Mouse (Mus musculus) limb, embryonic 14.5 days (tissue): ENCODE results near the gene Ttn. TPM values are rescaled to one million over a fixed set of nuclear protein-coding genes. Genes with fewer than 3 reads are reported as not detected.

Experiments
- ATAC-seq: fragments of 200-750 bp; cut with Nextera tagmentation; 2 replicates; pipeline ENCODE4 v1.8.0; 2017; ENCODE audit warnings: low read depth, moderate number of reproducible peaks, moderate TSS enrichment; ENCODE audit not compliant: low FRiP score
- DNase-seq: peaks from one replicate; pipeline ENCODE4 v3.0.0-alpha.2; 2015; ENCODE audit warnings: low spot score
- H3K27ac ChIP-seq: fragments of 300-500 bp; sonication (generic); replicated peaks from 2 replicates; pipeline ENCODE4 v1.5.1; 2014; ENCODE audit warnings: low read depth, mild to moderate bottlenecking, low read length, moderate library complexity, mixed read lengths
- H3K27me3 ChIP-seq: fragments of 300-500 bp; sonication (generic); 2 replicates; pipeline ENCODE4 v1.6.1; 2014; ENCODE audit warnings: low read length, mixed read lengths; ENCODE audit not compliant: control insufficient read depth, insufficient read depth
- H3K36me3 ChIP-seq: fragments of 300-500 bp; sonication (generic); 2 replicates; pipeline ENCODE4 v1.6.1; 2014; ENCODE audit warnings: mild to moderate bottlenecking, low read length, moderate library complexity, mixed read lengths; ENCODE audit not compliant: control insufficient read depth, insufficient read depth
- H3K4me1 ChIP-seq: fragments of 300-500 bp; sonication (generic); 2 replicates; pipeline ENCODE4 v1.6.1; 2014; ENCODE audit warnings: antibody characterized with exemption, low read length, mixed read lengths; ENCODE audit not compliant: control insufficient read depth, insufficient read depth
- H3K4me2 ChIP-seq: fragments of 300-500 bp; sonication (generic); replicated peaks from 2 replicates; pipeline ENCODE4 v1.6.1; 2014; ENCODE audit warnings: low read depth, mild to moderate bottlenecking, low read length, moderate library complexity; ENCODE audit not compliant: severe bottlenecking
- H3K4me3 ChIP-seq: fragments of 300-500 bp; sonication (generic); replicated peaks from 2 replicates; pipeline ENCODE4 v1.5.1; 2014; ENCODE audit warnings: low read length
- H3K9ac ChIP-seq: fragments of 300-500 bp; sonication (generic); 2 replicates; pipeline ENCODE4 v1.6.1; 2014; ENCODE audit warnings: mild to moderate bottlenecking, low read depth, low read length, moderate library complexity; ENCODE audit not compliant: severe bottlenecking
- H3K9me3 ChIP-seq: fragments of 300-500 bp; sonication (generic); 2 replicates; pipeline ENCODE4 v1.6.1; 2016; ENCODE audit warnings: low read length; ENCODE audit not compliant: control insufficient read depth
- POLR2A ChIP-seq: fragments of 200-500 bp; IDR thresholded peaks from 2 replicates; pipeline ENCODE4 v1.8.0; 2012; ENCODE audit warnings: inconsistent platforms, mild to moderate bottlenecking, moderate library complexity, borderline replicate concordance; ENCODE audit not compliant: insufficient read depth, insufficient read length; ENCODE audit errors: extremely low read depth
- WGBS: fragments of 180-500 bp; shearing (Covaris S2); extraction: QIAGEN DNeasy Blood & Tissue Kit; methylation state at CpG from one replicate; pipeline ENCODE4 v1.1.7; 2014; 5-methylcytosine and 5-hydroxymethylcytosine counted together
- polyA plus RNA-seq, 2 experiments: library from polyadenylated mRNA; depleted of rRNA in 1 of 2; stranded (reverse) in 1 of 2; unstranded in 1 of 2; fragments of >200 nt; fragmentation: Nextera tagmentation in 1 of 2; extraction: Ambion mirVana in 1 of 2; gene quantifications; 2 replicates each; pipeline versions ENCODE4 v1.2.1 to v1.2.3; 2012 to 2014

The Ttn gene
- polyA plus RNA-seq, 2 experiments = 15.8 to 99.0 TPM

- H3K36me3 ChIP-seq = no peaks in the 10 kb centered on the region
- H3K4me3 ChIP-seq = no peak overlapping the region
- no peak overlapping the region for H3K9ac ChIP-seq
- no peaks in the 10 kb centered on the region for H3K9me3 ChIP-seq
- WGBS = 70% methylated on average over 5 of the region's 5 CpGs
- no peak overlapping the region for H3K27ac ChIP-seq
- no peak for TF ChIP-seq POLR2A
- no peak overlapping the region for H3K4me2 ChIP-seq
- ATAC-seq (no peak), DNase-seq (no peak)
- H3K27me3 ChIP-seq = no peaks in the 10 kb centered on the region
- H3K4me1 ChIP-seq = no peaks in the 10 kb centered on the region
Measured at GRCm38 (mm10) chr2:76805191-76805892, 177.0 kb downstream of the Ttn start.

- Histone ChIP-seq H3K27ac (no peak overlapping the region), H3K9ac (no peak overlapping the region), H3K36me3 (no peaks in the 10 kb centered on the region), H3K9me3 (no peaks in the 10 kb centered on the region), H3K4me3 (no peak overlapping the region), H3K27me3 (no peaks in the 10 kb centered on the region), H3K4me1 (no peaks in the 10 kb centered on the region), H3K4me2 (no peak overlapping the region)
- WGBS = 94% methylated on average over 12 of the region's 12 CpGs
- no peak for DNase-seq
- no peak for ATAC-seq
- TF ChIP-seq POLR2A = no peak
Measured at GRCm38 (mm10) chr2:76784171-76784570, 198.2 kb downstream of the Ttn start.

- TF ChIP-seq POLR2A = no peak
- no peaks in the 10 kb centered on the region for H3K27me3 ChIP-seq
- no peaks in the 10 kb centered on the region for H3K9me3 ChIP-seq
- no peak overlapping the region for H3K4me2 ChIP-seq
- no peak overlapping the region for H3K4me3 ChIP-seq
- no peaks in the 10 kb centered on the region for H3K36me3 ChIP-seq
- peak; percentile 73 for ATAC-seq
- no peak for DNase-seq
- H3K27ac ChIP-seq = no peak overlapping the region
- no peak overlapping the region for H3K9ac ChIP-seq
- H3K4me1 ChIP-seq = no peaks in the 10 kb centered on the region
- 88% methylated on average over 13 of the region's 13 CpGs for WGBS
Measured at GRCm38 (mm10) chr2:76780792-76781191, 201.6 kb downstream of the Ttn start.

GRCm38 (mm10) chr2:76769831-76770230, 212.5 kb downstream of the Ttn start:
- Histone ChIP-seq H3K4me1 (no peaks in the 10 kb centered on the region), H3K36me3 (no peaks in the 10 kb centered on the region), H3K4me3 (no peak overlapping the region), H3K9me3 (no peaks in the 10 kb centered on the region), H3K27ac (no peak overlapping the region), H3K9ac (no peak overlapping the region), H3K4me2 (no peak overlapping the region), H3K27me3 (no peaks in the 10 kb centered on the region)
- no peak for ATAC-seq
- TF ChIP-seq POLR2A = no peak
- 91% methylated on average over 10 of the region's 10 CpGs for WGBS
- DNase-seq = no peak

GRCm38 (mm10) chr2:76767231-76767630, 215.1 kb downstream of the Ttn start:
- WGBS = 94% methylated on average over 12 of the region's 12 CpGs

More at GRCm38 (mm10) chr2:76767231-76767630, 215.1 kb downstream of the Ttn start:
- no peak overlapping the region for H3K4me2 ChIP-seq
- H3K27me3 ChIP-seq = no peaks in the 10 kb centered on the region
- TF ChIP-seq POLR2A = no peak
- DNase-seq (no peak), ATAC-seq (no peak)
- H3K36me3 ChIP-seq = no peaks in the 10 kb centered on the region
- no peak overlapping the region for H3K9ac ChIP-seq
- H3K27ac ChIP-seq = no peak overlapping the region
- no peaks in the 10 kb centered on the region for H3K9me3 ChIP-seq
- H3K4me1 ChIP-seq = no peaks in the 10 kb centered on the region
- H3K4me3 ChIP-seq = no peak overlapping the region
